Mouse (Mus musculus): ENCODE data around the gene Unc13d. TPM values are rescaled to one million over a fixed set of nuclear protein-coding genes. Genes with fewer than 3 reads are reported as not detected.

Gene Unc13d
- polyA plus RNA-seq, 1 experiment from 2014 or later: 0.80 TPM

DNA sequence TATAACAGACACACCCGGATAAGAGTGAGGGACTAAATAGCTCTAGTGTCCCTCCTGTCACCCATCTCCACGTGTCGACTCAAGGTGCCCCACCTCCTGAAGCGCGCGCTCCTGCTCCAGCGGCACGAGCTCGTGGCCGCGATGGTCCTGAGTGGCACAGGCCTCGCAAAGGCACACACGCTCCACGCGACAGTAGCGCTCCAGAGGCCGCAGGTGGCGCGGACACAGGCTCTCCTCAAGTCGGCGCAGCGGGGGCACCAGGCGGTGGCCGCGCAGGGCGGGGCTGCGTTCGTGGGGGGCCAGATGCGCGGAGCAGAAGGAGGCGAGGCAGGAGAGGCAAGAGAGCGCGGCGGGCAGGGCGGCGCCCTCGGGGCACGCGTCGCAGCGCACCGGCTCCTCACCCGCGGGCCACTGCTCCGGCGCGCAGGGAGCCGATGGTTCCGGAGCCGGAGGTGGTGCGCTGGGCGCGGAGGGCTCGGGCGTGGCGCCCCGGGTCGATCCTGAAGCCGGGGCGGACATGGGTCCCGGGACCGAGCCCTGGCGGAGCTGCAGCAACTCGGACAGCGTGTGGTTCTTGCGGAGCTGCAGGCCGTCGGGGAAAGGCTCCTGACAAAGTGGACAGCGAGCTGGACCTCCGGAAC, 31.8 kb upstream of the Unc13d start:
- no peaks in the 10 kb centered on the region for H3K36me3 ChIP-seq (ENCODE audit: control insufficient read depth, insufficient read depth, low read length)
- H3K4me3 ChIP-seq (ENCODE audit: low read length): peak overlapping the region; percentile 36
- H3K27me3 ChIP-seq (replicated peaks; ENCODE audit: control insufficient read depth, insufficient read depth, low read length): peaks cover 42% of the 10 kb centered on the region
- H3K9ac ChIP-seq (ENCODE audit: low read depth, low read length): peak overlapping the region; percentile 43
- no peaks in the 10 kb centered on the region for H3K9me3 ChIP-seq (ENCODE audit: control insufficient read depth, low read length)
- ATAC-seq: no peak
- 2% methylated on average over 62 of the region's 70 CpGs for WGBS
- no peak overlapping the region for H3K27ac ChIP-seq (ENCODE audit: low read depth, low read length)
- H3K4me1 ChIP-seq (ENCODE audit: control insufficient read depth, insufficient read depth, low read depth, low read length): peaks cover 16% of the 10 kb centered on the region
- H3K4me2 ChIP-seq (ENCODE audit: low read length): peak overlapping the region; percentile 43

DNA sequence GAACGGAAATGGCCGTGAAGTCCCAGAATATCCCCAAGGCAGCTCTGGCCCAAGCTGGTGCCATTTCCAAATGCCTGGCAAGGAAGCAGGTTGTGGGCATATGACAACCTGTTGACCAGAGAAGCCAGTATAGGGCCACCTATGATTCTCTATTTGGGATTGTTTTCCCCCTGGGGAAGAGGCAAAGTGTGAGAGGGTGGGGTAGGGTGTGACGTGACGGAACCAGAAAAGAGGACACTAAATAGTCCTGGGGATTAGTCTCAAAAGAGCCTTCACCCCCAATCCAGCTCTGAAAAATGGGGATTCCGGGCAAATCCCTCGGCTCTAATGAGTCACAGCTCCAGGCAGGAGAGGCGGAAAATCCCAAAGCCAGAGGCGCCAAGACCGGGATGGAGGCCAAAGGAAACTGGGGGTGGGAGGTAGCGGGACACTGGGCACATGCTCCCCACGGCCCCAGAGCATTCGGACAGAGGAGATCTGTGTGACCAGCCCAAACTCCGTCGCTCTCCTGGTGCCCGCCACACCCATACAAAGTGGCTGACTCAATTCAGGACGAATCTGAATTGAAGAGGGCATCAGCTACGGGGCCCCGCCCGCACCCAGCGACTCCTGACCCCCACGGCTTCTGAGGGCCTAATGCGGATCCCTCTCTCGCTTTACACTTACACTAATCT, 30.8 kb upstream of the Unc13d start:
- Histone ChIP-seq H3K27me3 (replicated peaks; ENCODE audit: control insufficient read depth, insufficient read depth, low read length) (peaks cover 42% of the 10 kb centered on the region), H3K9me3 (ENCODE audit: control insufficient read depth, low read length) (no peaks in the 10 kb centered on the region), H3K36me3 (ENCODE audit: control insufficient read depth, insufficient read depth, low read length) (no peaks in the 10 kb centered on the region), H3K4me1 (ENCODE audit: control insufficient read depth, insufficient read depth, low read depth, low read length) (peaks cover 25% of the 10 kb centered on the region), H3K4me3 (ENCODE audit: low read length) (peak overlapping the region; percentile 36), H3K9ac (ENCODE audit: low read depth, low read length) (no peak overlapping the region), H3K4me2 (ENCODE audit: low read length) (peak overlapping the region; percentile 43), H3K27ac (ENCODE audit: low read depth, low read length) (peak overlapping the region; percentile 27; the same call in 1 of the 2 replicates)
- ATAC-seq: peak; percentile 17; the same call in 1 of the 2 replicates
- WGBS: 6% methylated on average over 23 of the region's 23 CpGs

DNA sequence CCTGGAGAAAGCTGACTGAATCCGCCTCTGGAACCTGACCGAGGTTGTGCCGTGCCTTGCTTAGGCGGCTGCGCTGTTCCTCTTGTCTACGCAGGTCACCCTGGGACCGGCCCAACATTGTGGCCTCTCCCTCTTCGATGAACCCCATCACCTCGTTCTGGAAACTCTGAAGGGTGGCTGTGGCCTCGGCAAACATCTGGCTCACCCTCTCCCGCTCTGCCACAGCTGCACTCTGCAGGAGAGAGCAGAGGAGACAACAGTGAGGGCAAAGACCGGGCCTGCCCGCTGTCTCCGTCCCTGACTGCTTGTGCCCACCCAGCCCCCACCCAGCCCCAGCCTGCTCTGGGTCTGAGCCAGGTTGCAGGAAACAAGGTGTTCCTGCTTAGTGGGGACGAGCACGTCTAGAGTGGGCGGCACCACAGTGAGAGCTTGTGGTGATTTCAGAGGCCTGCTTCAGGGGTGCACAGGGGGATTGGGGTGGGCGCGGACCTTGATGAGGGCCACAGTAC, 30.1 kb upstream of the Unc13d start:
- 14% methylated on average over 19 of the region's 19 CpGs for WGBS
- H3K4me3 ChIP-seq (ENCODE audit: low read length): peak overlapping the region; percentile 36
- ATAC-seq: no peak
- no peaks in the 10 kb centered on the region for H3K36me3 ChIP-seq (ENCODE audit: control insufficient read depth, insufficient read depth, low read length)
- no peak overlapping the region for H3K27ac ChIP-seq (ENCODE audit: low read depth, low read length)
- peaks cover 42% of the 10 kb centered on the region for H3K27me3 ChIP-seq (replicated peaks; ENCODE audit: control insufficient read depth, insufficient read depth, low read length)
- peaks cover 25% of the 10 kb centered on the region for H3K4me1 ChIP-seq (ENCODE audit: control insufficient read depth, insufficient read depth, low read depth, low read length)
- H3K9ac ChIP-seq (ENCODE audit: low read depth, low read length): peak overlapping the region; percentile 33
- peak overlapping the region; percentile 43 for H3K4me2 ChIP-seq (ENCODE audit: low read length)
- no peaks in the 10 kb centered on the region for H3K9me3 ChIP-seq (ENCODE audit: control insufficient read depth, low read length)

DNA sequence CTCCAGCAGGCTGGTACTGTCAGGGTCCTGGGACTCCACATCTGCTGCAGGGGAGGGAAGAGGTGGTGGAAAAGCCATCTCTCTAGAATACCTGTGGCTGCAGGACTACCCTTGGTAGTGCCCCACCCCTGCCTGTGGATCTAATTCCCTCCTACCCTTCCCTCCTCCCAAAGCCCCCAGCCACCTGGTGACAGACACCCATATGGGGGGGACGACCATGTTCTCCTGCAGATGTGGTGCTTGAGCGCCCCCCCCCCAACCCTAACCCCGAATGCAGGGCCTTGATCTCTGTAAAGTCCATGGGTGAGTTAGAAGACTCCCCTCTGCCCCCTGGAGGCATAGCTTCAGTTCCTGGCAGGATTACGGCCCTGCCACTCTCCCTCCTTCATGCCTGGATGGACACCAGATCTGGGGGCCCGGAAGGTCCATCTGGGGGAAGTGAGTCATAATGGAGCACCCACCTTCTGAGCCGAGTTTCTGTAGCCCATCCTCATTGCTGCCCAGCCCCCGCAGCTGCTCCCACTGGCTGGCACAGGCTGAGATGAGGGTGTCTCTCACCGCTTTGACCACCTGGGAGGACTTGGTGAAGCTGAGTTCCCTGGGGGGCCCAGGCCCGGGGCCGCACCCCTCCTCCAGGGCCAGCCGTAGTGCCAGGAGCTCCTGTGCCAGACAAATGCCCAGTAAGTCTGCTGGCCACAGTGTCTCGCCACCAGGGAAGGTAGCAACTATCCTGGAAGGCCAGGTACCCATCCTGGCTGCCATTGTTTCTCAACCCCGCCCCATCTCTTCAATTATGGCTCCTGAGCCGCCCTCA, 29.4 kb upstream of the Unc13d start:
- H3K9me3 ChIP-seq (ENCODE audit: control insufficient read depth, low read length): no peaks in the 10 kb centered on the region
- ATAC-seq: no peak
- peak overlapping the region; percentile 43 for H3K4me2 ChIP-seq (ENCODE audit: low read length)
- WGBS: 17% methylated on average over 13 of the region's 14 CpGs
- H3K9ac ChIP-seq (ENCODE audit: low read depth, low read length): peak overlapping the region; percentile 33
- peaks cover 28% of the 10 kb centered on the region for H3K4me1 ChIP-seq (ENCODE audit: control insufficient read depth, insufficient read depth, low read depth, low read length)
- H3K36me3 ChIP-seq (ENCODE audit: control insufficient read depth, insufficient read depth, low read length): no peaks in the 10 kb centered on the region
- H3K4me3 ChIP-seq (ENCODE audit: low read length): no peak overlapping the region; the same call in 1 of the 2 replicates
- H3K27me3 ChIP-seq (replicated peaks; ENCODE audit: control insufficient read depth, insufficient read depth, low read length): peaks cover 42% of the 10 kb centered on the region
- H3K27ac ChIP-seq (ENCODE audit: low read depth, low read length): no peak overlapping the region

DNA sequence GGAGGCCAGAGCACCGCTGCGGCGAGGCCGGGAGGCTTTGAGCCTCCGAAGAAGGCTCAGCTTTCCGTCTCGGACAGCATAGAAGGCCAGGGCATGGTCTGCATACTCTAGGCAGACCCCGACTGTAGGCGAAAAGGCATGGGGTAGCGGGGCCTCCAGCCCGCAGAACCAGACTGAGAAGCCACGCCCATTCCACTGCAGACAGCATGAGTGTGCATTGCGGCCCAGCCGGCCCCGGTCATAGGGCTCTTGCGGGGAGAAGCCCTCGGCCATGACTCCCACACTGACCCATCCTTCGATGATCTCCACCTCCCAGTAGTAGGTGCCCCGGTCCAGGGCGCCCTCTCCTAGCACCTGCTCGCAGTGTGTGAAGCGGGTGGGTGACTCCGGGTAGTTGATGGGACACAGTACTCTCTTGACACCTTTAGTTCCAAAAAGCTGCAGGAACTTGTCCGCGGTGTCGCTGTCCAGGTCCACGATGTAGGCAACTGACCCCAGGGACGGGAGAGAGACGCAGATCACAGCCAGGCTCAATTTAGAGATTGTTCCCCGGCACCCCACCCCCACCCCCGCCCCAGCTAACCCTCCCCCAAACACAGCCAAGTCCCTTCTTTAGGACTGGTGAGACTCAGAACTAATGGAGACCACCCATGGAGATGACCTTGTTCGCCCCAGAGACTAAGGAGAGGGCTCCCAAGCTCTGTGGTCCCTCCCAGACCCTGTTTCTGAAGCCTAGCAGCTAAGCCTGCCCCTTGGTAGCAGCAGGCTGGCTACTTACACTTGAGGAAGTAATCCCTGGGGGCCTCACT, 28.6 kb upstream of the Unc13d start:
- peak overlapping the region; percentile 4; the same call in 1 of the 2 replicates for H3K9ac ChIP-seq (ENCODE audit: low read depth, low read length)
- H3K4me3 ChIP-seq (ENCODE audit: low read length): no peak overlapping the region
- H3K27ac ChIP-seq (ENCODE audit: low read depth, low read length): no peak overlapping the region
- H3K4me1 ChIP-seq (ENCODE audit: control insufficient read depth, insufficient read depth, low read depth, low read length): peaks cover 28% of the 10 kb centered on the region
- no peak for ATAC-seq
- WGBS: 28% methylated on average over 32 of the region's 32 CpGs
- H3K27me3 ChIP-seq (replicated peaks; ENCODE audit: control insufficient read depth, insufficient read depth, low read length): peaks cover 39% of the 10 kb centered on the region
- H3K4me2 ChIP-seq (ENCODE audit: low read length): no peak overlapping the region; the same call in 1 of the 2 replicates
- no peaks in the 10 kb centered on the region for H3K9me3 ChIP-seq (ENCODE audit: control insufficient read depth, low read length)
- no peaks in the 10 kb centered on the region for H3K36me3 ChIP-seq (ENCODE audit: control insufficient read depth, insufficient read depth, low read length)

DNA sequence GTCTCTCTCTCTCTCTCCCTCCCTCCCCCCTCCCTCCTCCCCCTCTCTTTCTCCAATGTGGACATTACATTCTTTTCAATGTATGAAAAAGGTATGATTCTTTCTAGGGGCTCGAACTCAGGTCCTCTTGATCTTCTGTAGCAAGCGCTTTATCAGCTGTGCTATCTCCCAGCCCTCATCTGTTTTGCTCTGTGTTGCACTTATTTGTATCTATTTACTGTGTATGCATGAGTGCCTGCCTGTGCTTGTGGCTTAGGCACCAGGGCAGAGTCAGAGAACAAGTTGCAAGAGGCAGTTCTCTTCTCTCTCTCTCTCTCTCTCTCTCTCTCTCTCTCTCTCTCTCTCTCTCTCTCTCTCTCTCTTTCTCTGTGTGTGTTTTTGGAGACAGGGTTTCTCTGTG, 27.3 kb upstream of the Unc13d start:
- Histone ChIP-seq H3K9ac (ENCODE audit: low read depth, low read length) (no peak overlapping the region), H3K27ac (ENCODE audit: low read depth, low read length) (no peak overlapping the region), H3K4me2 (ENCODE audit: low read length) (no peak overlapping the region), H3K9me3 (ENCODE audit: control insufficient read depth, low read length) (no peaks in the 10 kb centered on the region), H3K36me3 (ENCODE audit: control insufficient read depth, insufficient read depth, low read length) (no peaks in the 10 kb centered on the region), H3K4me1 (ENCODE audit: control insufficient read depth, insufficient read depth, low read depth, low read length) (peaks cover 26% of the 10 kb centered on the region), H3K27me3 (replicated peaks; ENCODE audit: control insufficient read depth, insufficient read depth, low read length) (peaks cover 30% of the 10 kb centered on the region), H3K4me3 (ENCODE audit: low read length) (no peak overlapping the region)
- ATAC-seq: no peak
- WGBS: 94% methylated on average over 2 of the region's 2 CpGs

DNA sequence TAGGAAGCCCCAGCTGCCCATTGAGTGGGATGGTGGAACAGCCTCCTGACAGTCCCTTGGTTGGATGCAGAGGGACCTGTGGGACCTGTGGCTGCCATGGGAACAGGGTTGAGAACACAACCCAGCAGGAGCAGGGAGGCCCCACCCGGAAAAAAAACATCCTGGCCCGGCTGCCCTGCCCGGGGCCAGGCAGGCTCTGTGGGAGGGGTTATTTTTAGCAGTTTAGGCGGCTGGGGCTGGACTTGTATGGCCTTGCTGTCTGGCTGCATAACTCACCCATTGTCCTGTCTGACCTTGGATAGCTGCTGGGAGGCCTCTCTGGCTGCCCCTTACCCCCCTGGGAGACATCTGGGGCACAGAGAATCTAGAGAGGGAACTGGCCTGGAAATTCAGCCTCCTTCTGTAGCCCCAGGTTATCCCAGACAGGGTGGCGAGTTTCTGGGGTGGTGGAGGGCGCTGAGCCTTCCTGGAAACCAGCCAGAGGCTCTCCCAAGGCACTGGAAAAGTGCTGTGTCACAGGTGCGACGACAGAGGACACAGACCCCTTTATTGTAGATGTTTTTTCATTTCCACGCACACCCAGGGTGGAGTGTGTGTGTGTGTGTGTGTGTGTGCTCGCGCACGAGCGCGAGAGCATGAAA, 26.4 kb upstream of the Unc13d start:
- Histone ChIP-seq H3K4me3 (ENCODE audit: low read length) (no peak overlapping the region), H3K9ac (ENCODE audit: low read depth, low read length) (peak overlapping the region; percentile 41; the same call in 1 of the 2 replicates), H3K4me2 (ENCODE audit: low read length) (no peak overlapping the region), H3K27ac (ENCODE audit: low read depth, low read length) (peak overlapping the region; percentile 42; the same call in 1 of the 2 replicates), H3K4me1 (ENCODE audit: control insufficient read depth, insufficient read depth, low read depth, low read length) (peaks cover 24% of the 10 kb centered on the region), H3K36me3 (ENCODE audit: control insufficient read depth, insufficient read depth, low read length) (no peaks in the 10 kb centered on the region), H3K27me3 (replicated peaks; ENCODE audit: control insufficient read depth, insufficient read depth, low read length) (peaks cover 30% of the 10 kb centered on the region), H3K9me3 (ENCODE audit: control insufficient read depth, low read length) (no peaks in the 10 kb centered on the region)
- WGBS: 31% methylated on average over 13 of the region's 14 CpGs
- peak; percentile 31; the same call in 1 of the 2 replicates for ATAC-seq

DNA sequence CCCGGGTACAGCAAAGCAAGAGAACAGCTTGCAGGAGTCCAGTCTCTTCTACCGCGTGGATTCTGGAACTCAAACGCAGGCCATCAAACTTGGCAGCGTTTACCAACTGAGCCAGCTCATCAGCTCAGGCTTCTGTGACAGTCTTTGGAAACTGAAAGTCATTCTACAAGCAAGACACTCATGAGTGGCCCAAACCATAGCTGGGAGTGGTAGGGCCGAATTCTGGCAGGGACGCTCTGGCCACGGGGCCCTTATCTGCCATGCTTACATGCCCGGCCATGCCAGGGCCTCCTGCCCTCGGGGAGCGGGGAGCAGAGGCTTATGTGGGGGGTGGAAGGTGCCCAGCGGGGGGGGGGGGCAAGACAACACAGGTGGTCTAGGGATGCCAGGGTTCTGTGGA, 25.8 kb upstream of the Unc13d start:
- H3K4me3 ChIP-seq (ENCODE audit: low read length): no peak overlapping the region
- ATAC-seq: no peak
- no peak overlapping the region for H3K9ac ChIP-seq (ENCODE audit: low read depth, low read length)
- no peaks in the 10 kb centered on the region for H3K9me3 ChIP-seq (ENCODE audit: control insufficient read depth, low read length)
- H3K36me3 ChIP-seq (ENCODE audit: control insufficient read depth, insufficient read depth, low read length): no peaks in the 10 kb centered on the region
- H3K27ac ChIP-seq (ENCODE audit: low read depth, low read length): peak overlapping the region; percentile 11
- no peak overlapping the region for H3K4me2 ChIP-seq (ENCODE audit: low read length)
- H3K4me1 ChIP-seq (ENCODE audit: control insufficient read depth, insufficient read depth, low read depth, low read length): peaks cover 24% of the 10 kb centered on the region
- 73% methylated on average over 12 of the region's 12 CpGs for WGBS
- peaks cover 27% of the 10 kb centered on the region for H3K27me3 ChIP-seq (replicated peaks; ENCODE audit: control insufficient read depth, insufficient read depth, low read length)

Measured in hindbrain, embryonic 16.5 days (tissue).